Comparison of ENCODE assay signal across 16 mouse cellular contexts in the genomic region with DNA sequence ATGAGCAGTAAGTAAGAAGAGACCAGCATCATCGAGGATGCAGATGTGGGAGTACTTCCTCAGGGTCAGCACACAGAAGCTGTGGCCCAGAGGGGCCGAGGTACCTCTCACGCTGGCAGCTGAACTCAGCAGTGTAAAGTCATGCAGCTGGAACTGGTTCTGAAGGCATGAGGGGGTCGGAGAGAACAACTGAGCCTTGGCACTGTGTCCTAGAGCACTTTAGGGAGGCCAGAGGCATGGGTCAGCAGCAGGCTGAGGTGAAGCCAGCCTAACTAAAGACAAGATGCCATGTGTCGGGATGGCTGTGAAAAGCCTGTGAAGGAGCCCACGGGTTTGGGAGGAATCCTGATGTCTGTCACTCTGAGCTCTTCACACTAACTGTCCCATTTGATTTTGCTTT.
"Had no signal": no experiment of that assay in that cellular context is flagged by ENCODE, and none has a peak within 500 bp of the region (broad histone marks: within the 10 kb centered on the region; RNA-seq: fewer than 3 reads in every experiment).

No protein-coding gene starts in this region.

- ATAC-seq: hindbrain, postnatal 0 days; inflammation-experienced regulatory T-cells, adult 6 months; midbrain, embryonic 15.5 days had no signal

- H3K27me3 ChIP-seq: liver, embryonic 13.5 days; midbrain, embryonic 12.5 days; midbrain, embryonic 15.5 days; neural tube, embryonic 12.5 days; neural tube, embryonic 15.5 days had no signal

- H3K4me3 ChIP-seq: left cerebral cortex, adult 2 months; liver, embryonic 13.5 days; midbrain, embryonic 12.5 days; midbrain, embryonic 15.5 days; neural tube, embryonic 12.5 days; neural tube, embryonic 15.5 days had no signal

- H3K27ac ChIP-seq: hindbrain, postnatal 0 days; left cerebral cortex, adult 2 months; liver, embryonic 13.5 days; macrophage; midbrain, embryonic 12.5 days; midbrain, embryonic 15.5 days; neural tube, embryonic 12.5 days; neural tube, embryonic 15.5 days had no signal

- H3K4me2 ChIP-seq: liver, embryonic 13.5 days; midbrain, embryonic 12.5 days; midbrain, embryonic 15.5 days; neural tube, embryonic 12.5 days; neural tube, embryonic 15.5 days had no signal

- H3K9ac ChIP-seq: liver, embryonic 13.5 days; midbrain, embryonic 12.5 days; midbrain, embryonic 15.5 days; neural tube, embryonic 12.5 days; neural tube, embryonic 15.5 days had no signal

- H3K4me1 ChIP-seq: liver, embryonic 13.5 days; midbrain, embryonic 12.5 days; neural tube, embryonic 12.5 days; neural tube, embryonic 15.5 days had no signal

- DNase-seq: kidney, adult 11 months; kidney, adult 8-10 months; layer of hippocampus, postnatal 36 days; liver, embryonic 13.5 days; right cerebral cortex, adult 18-20 months; right cerebral cortex, postnatal 14 days; right cerebral cortex, postnatal 4 days; thymus, postnatal 25 days had no signal

- H3K9me3 ChIP-seq: liver, embryonic 13.5 days; midbrain, embryonic 12.5 days; midbrain, embryonic 15.5 days; neural tube, embryonic 12.5 days; neural tube, embryonic 15.5 days had no signal
